Mouse (Mus musculus) gastrocnemius, postnatal 14 days (tissue): ENCODE data around the gene Zbp1. TPM values are rescaled to one million over a fixed set of nuclear protein-coding genes. Genes with fewer than 3 reads are reported as not detected.

Experiments
- DNase-seq: peaks from one replicate; pipeline ENCODE4 v3.0.0; 2021; ENCODE audit warnings: mixed read lengths
- intact Hi-C: fragments of 180-260 bp; cut with DNase I; formaldehyde crosslinking; loops from one replicate; pipeline ENCODE4 v1.15.1; 2025; ENCODE audit warnings: low total_unique reads
- long read RNA-seq, 2 experiments: library from polyadenylated mRNA; stranded (forward); transcript quantifications; one replicate each; pipeline ENCODE4 v2.0.0; 2021
- total RNA-seq, 2 experiments: library from RNA; stranded (reverse); gene quantifications; 2 replicates each; pipeline ENCODE4 v1.2.3; 2021

The Zbp1 gene
- not detected for total RNA-seq
- long read RNA-seq, experiment 1 = 0 reads
- long read RNA-seq, experiment 2 = 0 reads

GRCm38 (mm10) chr2:173218416-173219141, at the start of gene Zbp1:
Gene Zbp1, minus strand, starts transcription at chr2:173218923.
- intact Hi-C loops = no loop called here
- DNase-seq = no peak

- intact Hi-C loops = no loop called here
- no peak for DNase-seq
Observed at GRCm38 (mm10) chr2:173267562-173267961, 48.8 kb upstream of the Zbp1 start.

GRCm38 (mm10) chr2:173266349-173267112, 47.8 kb upstream of the Zbp1 start:
- DNase-seq = no peak
- intact Hi-C loops = no loop called here

GRCm38 (mm10) chr2:173265468-173266265, 46.9 kb upstream of the Zbp1 start:
- DNase-seq = no peak
- intact Hi-C loops = no loop called here

GRCm38 (mm10) chr2:173264467-173265128, 45.9 kb upstream of the Zbp1 start:
- intact Hi-C loops = no loop called here
- DNase-seq = peak; percentile 63

GRCm38 (mm10) chr2:173263636-173264330, 45.1 kb upstream of the Zbp1 start:
- no peak for DNase-seq
- intact Hi-C loops = no loop called here

GRCm38 (mm10) chr2:173261497-173261896, 42.8 kb upstream of the Zbp1 start:
- intact Hi-C loops = no loop called here
- DNase-seq = no peak

- intact Hi-C loops = no loop called here
- DNase-seq = no peak
Observed at GRCm38 (mm10) chr2:173258459-173259091, 39.9 kb upstream of the Zbp1 start.

- DNase-seq = peak; percentile 82
- intact Hi-C loops = no loop called here
Observed at GRCm38 (mm10) chr2:173257610-173258009, 38.9 kb upstream of the Zbp1 start.

- no peak for DNase-seq
- intact Hi-C loops = no loop called here
Observed at GRCm38 (mm10) chr2:173256552-173256949, 37.8 kb upstream of the Zbp1 start.

GRCm38 (mm10) chr2:173255810-173256551, 37.3 kb upstream of the Zbp1 start:
- DNase-seq = no peak
- intact Hi-C loops = no loop called here

GRCm38 (mm10) chr2:173253761-173254662, 35.3 kb upstream of the Zbp1 start:
- no peak for DNase-seq
- intact Hi-C loops = no loop called here

- DNase-seq = peak; percentile 57
Observed at GRCm38 (mm10) chr2:173251675-173252074, 33.0 kb upstream of the Zbp1 start.

GRCm38 (mm10) chr2:173251133-173251532, 32.4 kb upstream of the Zbp1 start:
- no peak for DNase-seq
- intact Hi-C loops = no loop called here

More at GRCm38 (mm10) chr2:173251675-173252074, 33.0 kb upstream of the Zbp1 start:
- intact Hi-C loops = no loop called here

GRCm38 (mm10) chr2:173250411-173250810, 31.7 kb upstream of the Zbp1 start:
- no peak for DNase-seq
- intact Hi-C loops = no loop called here

- intact Hi-C loops = no loop called here
- no peak for DNase-seq
Observed at GRCm38 (mm10) chr2:173249965-173250364, 31.2 kb upstream of the Zbp1 start.

GRCm38 (mm10) chr2:173249386-173249785, 30.7 kb upstream of the Zbp1 start:
- DNase-seq = no peak
- intact Hi-C loops = no loop called here
